Mouse (Mus musculus): ENCODE results near the gene Nat8f2.

GRCm38 (mm10) chr6:85911587-85911986 is 42.6 kb upstream of the Nat8f2 start, which contains the start of gene Tprkb:
- TF ChIP-seq CTCF (IDR thresholded peaks at IDR 0.05; ENCODE audit: low read depth) = no peak
- no peak for TF ChIP-seq EP300 (IDR thresholded peaks at IDR 0.05; ENCODE audit: low read depth)

Data from liver, embryonic 14.5 days (tissue).